In the genomic region with DNA sequence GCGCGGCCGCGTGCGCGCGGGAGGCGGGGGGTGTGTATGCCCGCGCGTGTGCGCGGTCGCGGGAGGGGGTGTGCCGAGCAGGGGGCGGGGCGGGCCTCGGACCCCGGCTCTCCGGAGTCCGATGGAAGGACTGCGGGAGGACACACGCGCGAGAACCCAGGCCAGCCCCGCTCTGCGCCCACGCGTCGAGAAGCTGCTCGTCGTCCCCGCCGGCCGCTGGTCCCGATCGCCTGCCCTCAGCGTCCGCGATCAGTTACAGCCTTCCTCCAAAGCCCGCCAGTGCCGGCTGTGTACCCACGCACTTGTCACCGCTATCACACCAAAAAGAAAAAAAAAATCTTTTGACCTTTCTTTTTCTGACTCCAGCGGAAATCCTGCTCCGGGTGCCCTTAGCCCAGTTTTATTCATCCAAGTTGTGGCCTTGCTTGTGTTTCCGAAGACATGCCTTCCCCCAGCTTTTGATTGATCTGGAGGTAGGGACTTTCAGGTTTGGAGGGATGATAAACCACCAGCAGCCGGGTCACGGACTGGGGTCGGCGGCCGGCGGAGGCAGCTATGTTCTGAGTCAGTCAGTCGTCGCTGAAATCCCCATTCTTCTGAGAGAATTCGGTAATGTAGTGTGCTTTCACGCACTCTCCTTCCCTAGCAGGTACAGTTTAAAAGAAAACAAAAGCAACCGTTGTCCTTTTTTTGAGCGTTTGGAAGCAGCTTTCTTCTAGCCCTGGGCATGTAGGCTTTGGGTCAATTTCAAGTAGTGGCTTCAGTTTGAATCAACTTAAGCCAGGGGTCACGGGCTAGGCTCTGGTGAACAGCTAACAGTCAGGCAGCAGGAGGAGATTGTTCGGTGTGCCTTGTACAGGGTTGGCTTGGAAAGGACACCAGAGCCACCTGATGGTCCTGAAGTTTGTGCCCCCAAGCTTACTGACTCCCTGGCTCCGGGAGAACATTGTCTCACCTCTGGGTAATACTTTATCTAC, we compare ENCODE assay signal across 7 mouse cellular contexts. TPM values are rescaled to one million over a fixed set of nuclear protein-coding genes. Genes with fewer than 3 reads are reported as not detected.
DNase-seq lines count a peak whose midpoint lies in the region; ATAC-seq and TF ChIP-seq lines count a peak whose summit lies in the region.

No protein-coding gene starts in this region.

- 0 out of 2 replicates have a peak overlapping the region, but pooled peaks have one; percentile 21 for H3K27ac ChIP-seq in forebrain, postnatal 0 days (ENCODE audit: low read depth, low read length)
- H3K27ac ChIP-seq in limb, embryonic 12.5 days, result peak overlapping the region; percentile 79; the same call in 1 of the 2 replicates
- H3K27ac ChIP-seq in midbrain, embryonic 16.5 days (ENCODE audit: low read length), result peak overlapping the region; percentile 88

- peaks cover 19% of the 10 kb centered on the region for H3K4me1 ChIP-seq in forebrain, postnatal 0 days (ENCODE audit: insufficient read depth)
- peaks cover 24% of the 10 kb centered on the region for H3K4me1 ChIP-seq in limb, embryonic 12.5 days (replicated peaks)
- H3K4me1 ChIP-seq in midbrain, embryonic 16.5 days (ENCODE audit: control insufficient read depth, insufficient read depth, low read length), result peaks cover 24% of the 10 kb centered on the region

- peak overlapping the region; percentile 81 for H3K9ac ChIP-seq in forebrain, postnatal 0 days
- H3K9ac ChIP-seq in limb, embryonic 12.5 days (replicated peaks), result peak overlapping the region; percentile 89
- H3K9ac ChIP-seq in midbrain, embryonic 16.5 days (ENCODE audit: low read depth, low read length), result peak overlapping the region; percentile 80

- no peak for TF ChIP-seq CTCF in forebrain, postnatal 0 days (IDR thresholded peaks at IDR 0.05; ENCODE audit: low read depth)

- peak; percentile 9 for DNase-seq in spleen, adult 12 weeks (ENCODE audit: low spot score)
- no peak for DNase-seq in spleen, adult 18-20 months
- DNase-seq in adrenal gland, adult 8-10 months, result peak; percentile 34
- peak; percentile 12 for DNase-seq in forebrain, postnatal 0 days
- DNase-seq in cerebellum, adult 9-10 months, result no peak

- under 1% methylated on average over 45 of the region's 63 CpGs for WGBS in forebrain, postnatal 0 days
- WGBS in limb, embryonic 12.5 days, result 2% methylated on average over 63 of the region's 63 CpGs
- under 1% methylated on average over 54 of the region's 63 CpGs for WGBS in midbrain, embryonic 16.5 days

- H3K36me3 ChIP-seq in forebrain, postnatal 0 days (ENCODE audit: insufficient read depth), result no peaks in the 10 kb centered on the region
- peaks cover 34% of the 10 kb centered on the region for H3K36me3 ChIP-seq in limb, embryonic 12.5 days
- peaks cover 2% of the 10 kb centered on the region; the same call in 1 of the 2 replicates for H3K36me3 ChIP-seq in midbrain, embryonic 16.5 days (ENCODE audit: control insufficient read depth, insufficient read depth, low read length)

- no peaks in the 10 kb centered on the region for H3K9me3 ChIP-seq in forebrain, postnatal 0 days (ENCODE audit: low read length)
- H3K9me3 ChIP-seq in limb, embryonic 12.5 days, result peaks cover 10% of the 10 kb centered on the region
- no peaks in the 10 kb centered on the region; the same call in 1 of the 2 replicates for H3K9me3 ChIP-seq in midbrain, embryonic 16.5 days (replicated peaks; ENCODE audit: control insufficient read depth, low read length, poor library complexity, severe bottlenecking)

- H3K4me2 ChIP-seq in forebrain, postnatal 0 days (ENCODE audit: low read depth), result peak overlapping the region; percentile 83
- peak overlapping the region; percentile 84 for H3K4me2 ChIP-seq in limb, embryonic 12.5 days
- H3K4me2 ChIP-seq in midbrain, embryonic 16.5 days (ENCODE audit: low read length), result peak overlapping the region; percentile 94

- H3K27me3 ChIP-seq in forebrain, postnatal 0 days (ENCODE audit: insufficient read depth, low read length), result no peaks in the 10 kb centered on the region
- H3K27me3 ChIP-seq in limb, embryonic 12.5 days, result no peaks in the 10 kb centered on the region
- H3K27me3 ChIP-seq in midbrain, embryonic 16.5 days (ENCODE audit: control insufficient read depth, insufficient read depth, low read depth, low read length), result no peaks in the 10 kb centered on the region

- peak; percentile 2; the same call in 1 of the 2 replicates for ATAC-seq in forebrain, postnatal 0 days
- ATAC-seq in limb, embryonic 12.5 days (ENCODE audit: insufficient number of reproducible peaks, insufficient read depth, low FRiP score, low TSS enrichment, low read depth), result peak; percentile 41; the same call in 1 of the 2 replicates
- no peak; the same call in 1 of the 2 replicates for ATAC-seq in midbrain, embryonic 16.5 days

- peak overlapping the region; percentile 90 for H3K4me3 ChIP-seq in forebrain, postnatal 0 days (ENCODE audit: low read depth, low read length)
- H3K4me3 ChIP-seq in limb, embryonic 12.5 days (replicated peaks), result peak overlapping the region; percentile 96
- H3K4me3 ChIP-seq in midbrain, embryonic 16.5 days (ENCODE audit: low read depth, low read length), result peak overlapping the region; percentile 98

RNA-seq across cellular contexts. Expression of a gene that starts 0.8 kb away (rescaled TPM):
- 10 to 100 TPM; 28.5 to 51.7 (median 35.6) TPM for total RNA-seq in adrenal gland, adult 8-10 months (2022)
- 17.3 and 25.4 TPM in 2 replicates for total RNA-seq in forebrain, postnatal 0 days (2014; rRNA removed)
- polyA plus RNA-seq in forebrain, postnatal 0 days (2015; fragmentation: Nextera tagmentation; extraction: Ambion mirVana), result 3.8 and 8.1 TPM in 2 replicates
- 10.0 and 10.2 TPM in 2 replicates for polyA plus RNA-seq in limb, embryonic 12.5 days (2016; fragmentation: Nextera tagmentation; extraction: Ambion mirVana)
- 21.1 and 22.8 TPM in 2 replicates for polyA plus RNA-seq in midbrain, embryonic 16.5 days (2015; fragmentation: Nextera tagmentation; extraction: Ambion mirVana)

RNA-seq across cellular contexts. Expression of a gene that starts 0.8 kb away (rescaled TPM):
- total RNA-seq in adrenal gland, adult 8-10 months (2022), result not detected
- 0.23 TPM in 1 of 2 replicates, not detected in the other for total RNA-seq in forebrain, postnatal 0 days (2014; rRNA removed)
- polyA plus RNA-seq in forebrain, postnatal 0 days (2015; fragmentation: Nextera tagmentation; extraction: Ambion mirVana), result 0.82 and 0.92 TPM in 2 replicates
- polyA plus RNA-seq in limb, embryonic 12.5 days (2016; fragmentation: Nextera tagmentation; extraction: Ambion mirVana), result 0.28 TPM in 1 of 2 replicates, not detected in the other
- 0.32 and 0.67 TPM in 2 replicates for polyA plus RNA-seq in midbrain, embryonic 16.5 days (2015; fragmentation: Nextera tagmentation; extraction: Ambion mirVana)

RNA-seq across cellular contexts. Expression of a gene that starts 0.9 kb away (rescaled TPM):
- 100 to 1,000 TPM in 1 of 4 experiments, 10 to 100 TPM in 3; 80.9 to 100 (median 87.2) TPM for total RNA-seq in adrenal gland, adult 8-10 months (2022)
- 33.6 and 37.0 TPM in 2 replicates for total RNA-seq in forebrain, postnatal 0 days (2014; rRNA removed)
- 143 and 157 TPM in 2 replicates for polyA plus RNA-seq in forebrain, postnatal 0 days (2015; fragmentation: Nextera tagmentation; extraction: Ambion mirVana)
- polyA plus RNA-seq in limb, embryonic 12.5 days (2016; fragmentation: Nextera tagmentation; extraction: Ambion mirVana), result 87.5 and 98.7 TPM in 2 replicates
- polyA plus RNA-seq in midbrain, embryonic 16.5 days (2015; fragmentation: Nextera tagmentation; extraction: Ambion mirVana), result 169 and 177 TPM in 2 replicates

Comparison
In these comparisons a context has a peak if more than half of its experiments do, and no peak if none do; other contexts are left out.
1. DNase-seq: peak in spleen, adult 12 weeks (single experiment), adrenal gland, adult 8-10 months (single experiment) and forebrain, postnatal 0 days (single experiment); none in spleen, adult 18-20 months (0 of 2) and cerebellum, adult 9-10 months (single experiment).
2. H3K27ac ChIP-seq: peak in every context shown above with its lines; median percentile 88 in midbrain, embryonic 16.5 days; 79 in limb, embryonic 12.5 days; 21 in forebrain, postnatal 0 days.
3. Peak in every context shown above with its lines, with median percentiles within 50 percentile points of each other: H3K4me2 ChIP-seq, H3K4me3 ChIP-seq and H3K9ac ChIP-seq.